In the genomic region with DNA sequence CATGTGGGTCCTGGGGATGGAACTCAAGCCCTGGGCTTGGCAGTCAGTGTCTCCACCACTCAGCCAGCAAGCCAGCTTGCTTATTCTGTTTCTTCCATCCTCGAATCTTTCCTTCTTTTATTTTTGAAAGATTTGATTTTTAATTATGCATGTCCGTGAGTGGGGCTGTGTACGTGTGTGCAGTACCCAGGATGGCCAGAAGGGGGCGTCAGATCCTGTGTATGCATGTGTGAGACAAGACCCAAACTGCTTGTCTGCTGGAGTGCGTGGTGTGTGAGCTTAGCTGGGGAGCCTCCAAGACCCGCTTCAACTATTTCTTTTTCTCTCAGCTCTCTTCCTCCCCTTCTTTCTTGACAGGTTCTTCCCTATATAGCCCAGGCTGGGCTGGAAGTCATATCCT, we compare ENCODE assay signal across 13 mouse cellular contexts. TPM values are rescaled to one million over a fixed set of nuclear protein-coding genes. Genes with fewer than 3 reads are reported as not detected.
DNase-seq lines count a peak whose midpoint lies in the region; ATAC-seq and TF ChIP-seq lines count a peak whose summit lies in the region.
"Had no signal": no experiment of that assay in that cellular context is flagged by ENCODE, and none has a peak within 500 bp of the region (broad histone marks: within the 10 kb centered on the region; RNA-seq: fewer than 3 reads in every experiment).

No protein-coding gene starts in this region.

- no peak overlapping the region for H3K4me3 ChIP-seq in gastrocnemius, adult 2 months
- no peak overlapping the region for H3K4me3 ChIP-seq in lung, embryonic 14.5 days (ENCODE audit: low read depth, low read length)
- H3K4me3 ChIP-seq in small intestine, adult 2 months (ENCODE audit: low read depth, low read length): no peak overlapping the region
- H3K4me3 ChIP-seq: heart, embryonic 13.5 days; limb, embryonic 13.5 days; midbrain, embryonic 13.5 days had no signal

- no peak for TF ChIP-seq POLR2A in small intestine, adult 2 months (IDR thresholded peaks at IDR 0.05; ENCODE audit: low read depth, low read length)

- ATAC-seq in lung, embryonic 14.5 days (ENCODE audit: insufficient read depth): no peak
- ATAC-seq: midbrain, embryonic 13.5 days; Patski had no signal

- no peak for DNase-seq in gastrocnemius, adult 2 months
- DNase-seq in gastrocnemius, postnatal 10 days: no peak
- no peak for DNase-seq in lung, embryonic 14.5 days
- no peak for DNase-seq in lung, adult 18-20 months
- DNase-seq in ES-CJ7 (ENCODE audit: low read depth, low spot score): peak; percentile 79
- DNase-seq in frontal cortex, postnatal 14 days (ENCODE audit: low spot score in 2 of 2): no peak
- DNase-seq in left cerebral cortex, adult 8-10 months (ENCODE audit: low spot score in 2 of 2): no peak
- DNase-seq: kidney, postnatal 10 days had no signal

- no peak overlapping the region for H3K27ac ChIP-seq in gastrocnemius, adult 2 months
- no peak overlapping the region for H3K27ac ChIP-seq in lung, embryonic 14.5 days (ENCODE audit: low read depth)
- no peak overlapping the region for H3K27ac ChIP-seq in small intestine, adult 2 months (ENCODE audit: insufficient read depth, low read depth, low read length)
- H3K27ac ChIP-seq: heart, embryonic 13.5 days; limb, embryonic 13.5 days; midbrain, embryonic 13.5 days had no signal

- 79% methylated on average over 6 of the region's 6 CpGs for WGBS in lung, embryonic 14.5 days
- 77% methylated on average over 6 of the region's 6 CpGs for WGBS in small intestine, adult 2 months

- H3K4me2 ChIP-seq in lung, embryonic 14.5 days: no peak overlapping the region
- H3K4me2 ChIP-seq: limb, embryonic 13.5 days; midbrain, embryonic 13.5 days had no signal

- H3K36me3 ChIP-seq in lung, embryonic 14.5 days (ENCODE audit: insufficient read depth): no peaks in the 10 kb centered on the region
- H3K36me3 ChIP-seq in small intestine, adult 2 months (ENCODE audit: control insufficient read depth, insufficient read depth, low read length): no peaks in the 10 kb centered on the region
- H3K36me3 ChIP-seq: heart, embryonic 13.5 days; limb, embryonic 13.5 days; midbrain, embryonic 13.5 days had no signal

- H3K4me1 ChIP-seq in lung, embryonic 14.5 days (ENCODE audit: insufficient read depth): no peaks in the 10 kb centered on the region; the same call in 1 of the 2 replicates
- no peaks in the 10 kb centered on the region for H3K4me1 ChIP-seq in small intestine, adult 2 months (ENCODE audit: control insufficient read depth, insufficient read depth, insufficient read length, low read length)

- no peak overlapping the region for H3K9ac ChIP-seq in lung, embryonic 14.5 days
- H3K9ac ChIP-seq: limb, embryonic 13.5 days; midbrain, embryonic 13.5 days had no signal

- H3K27me3 ChIP-seq in lung, embryonic 14.5 days (ENCODE audit: insufficient read depth, low read length): no peaks in the 10 kb centered on the region
- H3K27me3 ChIP-seq in small intestine, adult 2 months (ENCODE audit: control insufficient read depth, insufficient read depth, low read length): no peaks in the 10 kb centered on the region
- H3K27me3 ChIP-seq: limb, embryonic 13.5 days; midbrain, embryonic 13.5 days; Patski had no signal

- peak; percentile 39 for TF ChIP-seq CTCF in gastrocnemius, adult 2 months (IDR thresholded peaks at IDR 0.05)
- peak; percentile 61 for TF ChIP-seq CTCF in lung, embryonic 14.5 days (IDR thresholded peaks at IDR 0.05; ENCODE audit: low read depth)
- peak; percentile 46; the same call in 1 of the 2 replicates for TF ChIP-seq CTCF in small intestine, adult 2 months (IDR thresholded peaks at IDR 0.05; ENCODE audit: extremely low read depth, insufficient read length, insufficient replicate concordance, low read depth, low read length)

- no peaks in the 10 kb centered on the region for H3K9me3 ChIP-seq in lung, embryonic 14.5 days (ENCODE audit: low read depth, low read length)
- H3K9me3 ChIP-seq: heart, embryonic 13.5 days; limb, embryonic 13.5 days; midbrain, embryonic 13.5 days had no signal

- intact Hi-C loops in gastrocnemius, adult 2 months (cut with DNase I): no loop called here

RNA-seq across cellular contexts. Expression of a gene that starts 25.9 kb away (rescaled TPM):
- total RNA-seq in gastrocnemius, adult 2 months (2021): not detected
- not detected for total RNA-seq in gastrocnemius, postnatal 10 days (2021)
- 1.6 and 2.0 TPM in 2 replicates for polyA plus RNA-seq in lung, embryonic 14.5 days (2014; fragmentation: Nextera tagmentation; extraction: Ambion mirVana)
- 0.29 and 0.48 TPM in 2 replicates for polyA plus RNA-seq in small intestine, adult 2 months (2012; rRNA removed)
- 1 to 10 TPM in 1 of 4 experiments, under 1 TPM in 3; 0.41 to 1.0 (median 0.56) TPM for total RNA-seq in left cerebral cortex, adult 8-10 months (2022)

RNA-seq across cellular contexts. Expression of a gene that starts 35.6 kb away (rescaled TPM):
- total RNA-seq in gastrocnemius, adult 2 months (2021): under 1 TPM; 0.17 to 0.20 TPM
- total RNA-seq in gastrocnemius, postnatal 10 days (2021): under 1 TPM; 0.56 to 0.63 TPM
- 2.2 and 2.5 TPM in 2 replicates for polyA plus RNA-seq in lung, embryonic 14.5 days (2014; fragmentation: Nextera tagmentation; extraction: Ambion mirVana)
- polyA plus RNA-seq in small intestine, adult 2 months (2012; rRNA removed): 0.34 and 1.2 TPM in 2 replicates
- 1 to 10 TPM; 7.2 to 8.6 (median 7.7) TPM for total RNA-seq in left cerebral cortex, adult 8-10 months (2022)

Comparison
In these comparisons a context has a peak if more than half of its experiments do, and no peak if none do; other contexts are left out.
1. RNA of a gene that starts 35.6 kb away (total RNA-seq): 7.2 to 8.6 TPM in left cerebral cortex, adult 8-10 months; 0.56 to 0.63 TPM in gastrocnemius, postnatal 10 days and 0.17 to 0.20 TPM in gastrocnemius, adult 2 months; every median in the first group is over 4 times any median in the second.
2. Peak in every context shown above with its lines, with median percentiles within 50 percentile points of each other: CTCF ChIP-seq.